Mouse (Mus musculus): Measurements from ENCODE around the gene Gm853. TPM values are rescaled to one million over a fixed set of nuclear protein-coding genes. Genes with fewer than 3 reads are reported as not detected.

The Gm853 gene
- polyA plus RNA-seq, 1 experiment: not detected

DNA sequence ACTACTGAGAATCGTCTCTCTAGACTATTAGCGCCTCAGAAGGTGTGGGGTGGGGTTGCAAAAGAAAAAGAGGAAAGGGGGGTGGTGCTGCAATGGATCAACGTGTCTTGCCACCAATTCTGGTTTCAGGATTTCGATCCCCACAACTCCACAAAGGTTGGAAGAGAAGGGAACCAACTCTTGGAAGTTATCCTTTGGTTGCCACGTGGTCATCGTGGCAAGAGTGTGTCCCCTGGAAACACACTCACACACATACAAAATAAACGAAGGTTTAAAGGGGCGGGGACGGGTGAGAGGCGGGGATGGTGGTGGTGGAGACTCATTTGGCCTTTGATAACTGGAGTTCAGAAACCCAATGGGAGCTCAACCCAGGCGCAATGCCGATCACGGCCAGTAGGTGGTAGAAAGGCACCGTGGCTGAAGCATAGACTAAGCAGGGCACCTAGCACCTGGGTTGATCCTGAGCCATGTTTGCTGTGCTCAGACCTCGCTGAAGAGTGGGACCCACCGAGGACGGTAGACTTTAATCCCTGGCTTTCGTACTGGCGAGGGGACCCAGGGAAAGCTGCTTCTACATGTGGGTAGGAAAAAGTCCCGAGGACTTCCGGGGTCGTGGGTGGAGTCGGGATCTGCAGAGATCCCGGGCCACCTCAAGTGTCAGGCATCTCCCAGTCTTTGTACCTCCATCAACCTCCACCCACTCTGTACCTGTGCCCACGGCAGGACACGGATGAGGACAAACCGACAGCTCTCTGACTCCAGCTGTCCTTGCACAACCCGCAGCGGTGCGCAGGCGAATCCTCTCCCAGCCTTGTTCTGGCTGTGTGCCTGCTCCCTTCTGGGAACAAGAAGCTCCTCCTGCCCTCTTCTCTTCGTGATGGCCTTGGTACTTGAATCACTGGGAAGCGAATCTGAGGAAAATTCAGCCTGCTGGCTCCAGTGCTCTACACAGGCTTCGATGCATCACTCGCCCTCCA lies 23.2 kb downstream of the Gm853 start:
- H3K4me3 ChIP-seq (replicated peaks): no peak overlapping the region
- H3K4me1 ChIP-seq (ENCODE audit: control insufficient read depth): peaks cover 13% of the 10 kb centered on the region
- H3K27me3 ChIP-seq (ENCODE audit: control insufficient read depth): peaks cover 48% of the 10 kb centered on the region
- H3K9me3 ChIP-seq (ENCODE audit: control insufficient read depth, low read length): peaks cover 15% of the 10 kb centered on the region
- TF ChIP-seq TAL1 (IDR thresholded peaks at IDR 0.05; ENCODE audit: low read length) (no peak), GATA1 (IDR thresholded peaks at IDR 0.05; ENCODE audit: low read length) (no peak)
- H3K36me3 ChIP-seq (ENCODE audit: control insufficient read depth): no peaks in the 10 kb centered on the region

DNA sequence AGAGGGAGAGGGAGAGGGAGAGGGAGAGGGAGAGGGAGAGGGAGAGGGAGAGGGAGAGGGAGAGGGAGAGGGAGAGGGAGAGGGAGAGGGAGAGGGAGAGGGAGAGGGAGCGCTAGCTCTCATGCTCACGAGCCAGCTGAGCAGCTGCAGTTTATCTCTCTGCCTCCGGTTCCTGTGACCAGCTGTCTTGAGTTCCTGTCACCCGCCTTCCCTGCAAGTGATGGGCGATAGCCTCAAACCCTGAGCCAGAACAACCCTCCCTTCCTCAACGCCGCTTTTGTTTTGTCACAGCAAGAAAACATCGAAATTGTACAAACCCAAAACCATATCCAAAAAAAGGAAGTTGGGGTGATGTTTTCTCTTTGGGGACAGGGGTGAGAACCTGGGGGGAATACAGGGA lies 25.7 kb downstream of the Gm853 start:
- no peaks in the 10 kb centered on the region for H3K36me3 ChIP-seq (ENCODE audit: control insufficient read depth)
- no peak overlapping the region for H3K4me3 ChIP-seq (replicated peaks)
- peaks cover 13% of the 10 kb centered on the region for H3K4me1 ChIP-seq (ENCODE audit: control insufficient read depth)
- no peaks in the 10 kb centered on the region for H3K9me3 ChIP-seq (ENCODE audit: control insufficient read depth, low read length)
- H3K27me3 ChIP-seq (ENCODE audit: control insufficient read depth): peaks cover 57% of the 10 kb centered on the region
- TF ChIP-seq TAL1 (IDR thresholded peaks at IDR 0.05; ENCODE audit: low read length) (no peak), GATA1 (IDR thresholded peaks at IDR 0.05; ENCODE audit: low read length) (no peak)

DNA sequence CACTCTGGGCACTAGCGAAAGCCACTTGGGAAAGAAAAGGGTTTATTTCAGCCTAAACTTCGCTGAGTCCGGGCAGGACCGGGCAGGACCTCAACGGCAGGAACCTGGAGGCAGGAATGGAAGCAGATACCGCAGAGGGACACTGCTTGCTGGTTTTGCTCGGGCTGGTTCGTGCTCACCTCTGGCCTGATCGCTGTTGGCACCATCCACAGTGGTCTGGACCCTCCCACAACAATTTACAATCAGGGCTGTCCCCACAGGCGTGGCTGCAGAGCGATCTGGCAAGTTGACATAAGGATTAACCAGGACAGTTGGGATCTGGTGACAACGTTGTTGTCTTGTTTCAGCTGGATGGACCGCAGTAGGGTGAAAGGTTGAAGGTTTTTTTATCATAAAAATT lies 26.3 kb downstream of the Gm853 start:
- H3K4me3 ChIP-seq (replicated peaks): no peak overlapping the region
- peaks cover 13% of the 10 kb centered on the region for H3K4me1 ChIP-seq (ENCODE audit: control insufficient read depth)
- H3K36me3 ChIP-seq (ENCODE audit: control insufficient read depth): no peaks in the 10 kb centered on the region
- H3K9me3 ChIP-seq (ENCODE audit: control insufficient read depth, low read length): no peaks in the 10 kb centered on the region
- H3K27me3 ChIP-seq (ENCODE audit: control insufficient read depth): peaks cover 61% of the 10 kb centered on the region
- TF ChIP-seq TAL1 (IDR thresholded peaks at IDR 0.05; ENCODE audit: low read length) (no peak), GATA1 (IDR thresholded peaks at IDR 0.05; ENCODE audit: low read length) (no peak)

DNA sequence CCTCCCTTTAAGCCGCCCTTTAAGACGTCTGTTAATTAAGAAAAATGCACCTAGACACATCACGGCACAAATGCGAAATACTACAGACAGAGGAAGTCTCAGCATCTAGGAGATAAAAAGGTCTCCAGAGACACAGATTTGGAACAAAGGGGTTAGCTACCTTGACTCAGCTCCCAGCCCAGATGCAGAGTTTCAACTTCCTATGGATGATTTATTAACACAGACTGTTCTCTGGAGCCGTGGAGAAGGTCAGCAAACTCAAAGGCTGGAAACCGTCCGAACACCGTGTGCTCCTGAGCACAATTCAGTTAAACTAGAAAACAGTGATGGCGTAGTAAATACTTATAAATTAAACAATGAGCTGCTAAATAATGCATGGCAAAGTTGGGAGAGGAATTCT lies 29.9 kb downstream of the Gm853 start:
- no peaks in the 10 kb centered on the region for H3K9me3 ChIP-seq (ENCODE audit: control insufficient read depth, low read length)
- TF ChIP-seq TAL1 (IDR thresholded peaks at IDR 0.05; ENCODE audit: low read length) (no peak), GATA1 (IDR thresholded peaks at IDR 0.05; ENCODE audit: low read length) (no peak)
- H3K36me3 ChIP-seq (ENCODE audit: control insufficient read depth): no peaks in the 10 kb centered on the region
- H3K27me3 ChIP-seq (ENCODE audit: control insufficient read depth): peaks cover 39% of the 10 kb centered on the region
- peaks cover 5% of the 10 kb centered on the region for H3K4me1 ChIP-seq (ENCODE audit: control insufficient read depth)
- no peak overlapping the region for H3K4me3 ChIP-seq (replicated peaks)

DNA sequence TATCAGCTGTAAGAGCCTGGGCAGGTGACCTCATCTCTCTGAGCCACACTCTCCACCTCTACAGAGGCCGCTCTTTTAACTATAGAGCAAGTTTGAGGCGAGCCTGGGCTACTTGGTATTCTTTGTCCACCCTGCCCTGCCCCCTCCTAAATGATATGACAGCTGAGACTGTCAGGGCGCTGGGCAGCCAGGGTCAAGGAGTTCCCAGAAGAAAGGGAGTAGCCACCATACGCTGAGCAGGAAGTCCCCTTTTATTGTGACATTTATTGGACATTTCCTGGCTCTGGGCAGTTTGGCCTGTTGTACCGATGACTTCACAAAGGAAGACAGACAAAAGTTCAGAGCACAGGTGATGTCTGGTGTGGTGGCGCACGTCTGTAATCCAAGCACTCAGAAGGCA lies 32.6 kb downstream of the Gm853 start:
- TF ChIP-seq GATA1 (IDR thresholded peaks at IDR 0.05; ENCODE audit: low read length): no peak
- TF ChIP-seq TAL1 (IDR thresholded peaks at IDR 0.05; ENCODE audit: low read length): no peak
- no peaks in the 10 kb centered on the region for H3K9me3 ChIP-seq (ENCODE audit: control insufficient read depth, low read length)
- H3K4me3 ChIP-seq (replicated peaks): no peak overlapping the region
- H3K4me1 ChIP-seq (ENCODE audit: control insufficient read depth): peaks cover 5% of the 10 kb centered on the region
- H3K27me3 ChIP-seq (ENCODE audit: control insufficient read depth): peaks cover 26% of the 10 kb centered on the region
- no peaks in the 10 kb centered on the region for H3K36me3 ChIP-seq (ENCODE audit: control insufficient read depth)

DNA sequence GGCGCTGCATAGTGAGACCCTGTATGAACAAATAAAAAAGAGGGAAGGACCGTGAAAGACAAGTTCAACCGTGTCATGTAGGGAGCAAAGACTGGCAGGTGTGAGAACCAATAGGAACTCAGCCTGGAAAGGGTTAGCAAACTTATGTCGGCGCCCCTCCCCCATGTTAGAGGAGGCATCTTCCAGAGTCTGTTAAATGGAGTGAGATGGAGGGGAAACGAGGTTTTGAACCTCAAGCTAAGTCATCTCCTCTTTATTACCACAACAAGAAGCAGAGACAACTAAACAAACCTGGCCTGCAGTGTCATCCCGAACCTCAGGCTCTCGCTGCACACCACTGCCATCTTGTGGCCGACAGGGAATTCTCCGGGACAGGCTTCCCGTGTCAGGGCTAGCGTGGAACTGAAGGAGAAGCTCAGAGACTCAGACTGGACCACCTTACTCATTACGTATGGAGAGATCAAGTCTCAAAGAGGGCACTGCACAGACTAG lies 33.3 kb downstream of the Gm853 start:
- H3K9me3 ChIP-seq (ENCODE audit: control insufficient read depth, low read length): no peaks in the 10 kb centered on the region
- no peak overlapping the region for H3K4me3 ChIP-seq (replicated peaks)
- no peak for TF ChIP-seq TAL1 (IDR thresholded peaks at IDR 0.05; ENCODE audit: low read length)

DNA sequence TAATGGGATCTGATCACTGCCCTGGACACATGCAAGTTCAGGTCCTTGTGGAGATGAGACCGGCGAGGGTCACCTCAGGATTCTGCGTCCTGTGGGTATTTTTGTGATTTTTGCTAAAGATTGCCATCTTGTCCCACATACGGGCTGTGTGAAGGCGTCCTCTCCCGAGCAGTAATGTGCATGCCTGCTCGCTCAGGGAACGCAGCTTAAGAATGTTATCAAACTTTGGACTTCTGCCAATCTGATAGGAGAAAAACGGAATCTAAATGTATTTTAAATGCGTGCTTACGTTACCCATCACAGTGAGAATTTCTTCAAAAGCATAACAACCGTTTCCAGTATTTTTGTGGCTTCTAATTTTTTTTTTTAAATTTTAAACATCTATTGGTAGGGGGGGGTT lies 35.3 kb downstream of the Gm853 start:
- peaks cover 5% of the 10 kb centered on the region for H3K4me1 ChIP-seq (ENCODE audit: control insufficient read depth)
- no peak overlapping the region for H3K4me3 ChIP-seq (replicated peaks)
- no peaks in the 10 kb centered on the region for H3K36me3 ChIP-seq (ENCODE audit: control insufficient read depth)
- peaks cover 12% of the 10 kb centered on the region for H3K27me3 ChIP-seq (ENCODE audit: control insufficient read depth)
- H3K9me3 ChIP-seq (ENCODE audit: control insufficient read depth, low read length): no peaks in the 10 kb centered on the region
- TF ChIP-seq TAL1 (IDR thresholded peaks at IDR 0.05; ENCODE audit: low read length): no peak
- no peak for TF ChIP-seq GATA1 (IDR thresholded peaks at IDR 0.05; ENCODE audit: low read length)

More for the DNA sequence above, 33.3 kb downstream of the Gm853 start:
- peaks cover 20% of the 10 kb centered on the region for H3K27me3 ChIP-seq (ENCODE audit: control insufficient read depth)
- H3K4me1 ChIP-seq (ENCODE audit: control insufficient read depth): peaks cover 5% of the 10 kb centered on the region
- H3K36me3 ChIP-seq (ENCODE audit: control insufficient read depth): no peaks in the 10 kb centered on the region

DNA sequence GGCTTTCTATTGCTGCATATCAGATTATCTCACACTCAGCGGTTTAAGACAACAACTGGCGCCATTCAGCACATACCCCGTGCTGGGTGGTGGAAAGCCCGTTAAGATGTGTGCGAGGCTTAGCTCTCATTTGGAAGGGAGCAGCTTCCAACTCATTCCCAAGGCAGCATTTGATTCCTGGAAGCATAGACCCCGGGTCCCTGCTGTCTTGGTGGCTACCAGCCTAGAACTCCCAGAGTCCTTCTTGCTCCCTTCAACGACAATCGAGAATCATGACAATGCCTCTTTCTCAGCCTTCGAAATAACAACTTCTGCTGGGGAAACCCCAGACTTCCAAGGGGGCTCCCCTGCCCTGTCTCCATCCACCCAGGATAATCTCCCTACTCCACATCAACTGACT lies 35.8 kb downstream of the Gm853 start:
- H3K4me1 ChIP-seq (ENCODE audit: control insufficient read depth): peaks cover 5% of the 10 kb centered on the region
- no peaks in the 10 kb centered on the region for H3K36me3 ChIP-seq (ENCODE audit: control insufficient read depth)
- H3K9me3 ChIP-seq (ENCODE audit: control insufficient read depth, low read length): no peaks in the 10 kb centered on the region
- peaks cover 11% of the 10 kb centered on the region for H3K27me3 ChIP-seq (ENCODE audit: control insufficient read depth)
- H3K4me3 ChIP-seq (replicated peaks): no peak overlapping the region
- TF ChIP-seq TAL1 (IDR thresholded peaks at IDR 0.05; ENCODE audit: low read length): no peak

DNA sequence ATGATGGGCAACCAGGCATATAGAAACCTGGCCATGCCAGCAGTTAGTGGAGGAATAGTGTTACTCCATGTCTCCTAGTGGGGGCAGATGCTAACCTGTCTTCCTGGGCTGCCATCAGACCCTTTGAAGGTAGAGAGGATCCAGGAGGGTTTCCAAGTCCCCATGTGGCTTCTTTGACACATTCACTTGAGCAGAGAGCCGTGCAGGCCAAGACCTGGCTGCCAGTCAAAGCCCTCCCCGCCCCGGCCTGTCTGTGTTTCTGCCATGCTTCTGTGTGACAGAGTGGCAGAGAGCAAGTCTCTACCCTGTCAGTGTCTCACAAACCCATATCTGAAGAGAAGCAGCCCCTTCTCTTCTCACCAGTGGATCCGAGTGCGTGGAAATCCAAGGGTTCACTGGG lies 38.3 kb downstream of the Gm853 start:
- Histone ChIP-seq H3K9me3 (ENCODE audit: control insufficient read depth, low read length) (no peaks in the 10 kb centered on the region), H3K36me3 (ENCODE audit: control insufficient read depth) (no peaks in the 10 kb centered on the region), H3K4me3 (replicated peaks) (no peak overlapping the region), H3K27me3 (ENCODE audit: control insufficient read depth) (peaks cover 3% of the 10 kb centered on the region), H3K4me1 (ENCODE audit: control insufficient read depth) (peaks cover 4% of the 10 kb centered on the region)
- TF ChIP-seq TAL1 (IDR thresholded peaks at IDR 0.05; ENCODE audit: low read length) (no peak), GATA1 (IDR thresholded peaks at IDR 0.05; ENCODE audit: low read length) (no peak)

Measured in erythroblast, embryonic 14.5 days (primary cell).